Mouse (Mus musculus) bone marrow, adult 2 months (tissue): ENCODE measurements around the gene Gm20518. TPM values are rescaled to one million over a fixed set of nuclear protein-coding genes. Genes with fewer than 3 reads are reported as not detected.

Experiments used
- H3K27ac ChIP-seq: fragments of 200-500 bp; 2 replicates; pipeline ENCODE4 v1.5.1; 2012; ENCODE audit warnings: low read depth, mild to moderate bottlenecking, control low read depth, inconsistent platforms, low read length; ENCODE audit not compliant: control insufficient read depth, poor library complexity, insufficient read depth
- H3K4me1 ChIP-seq: fragments of 200-500 bp; 2 replicates; pipeline ENCODE4 v1.6.1; 2011; ENCODE audit warnings: low read length; ENCODE audit not compliant: control insufficient read depth, insufficient read depth
- H3K4me3 ChIP-seq: fragments of 200-500 bp; replicated peaks from 2 replicates; pipeline ENCODE3; 2011; ENCODE audit warnings: mild to moderate bottlenecking, low read depth, low read length, control low read depth; ENCODE audit not compliant: control insufficient read depth
- CTCF ChIP-seq: fragments of 200-500 bp; IDR thresholded peaks from 2 replicates; pipeline ENCODE4 v1.5.1; 2011; ENCODE audit warnings: low read length, control low read depth; ENCODE audit not compliant: control insufficient read depth, insufficient read depth
- POLR2A ChIP-seq: fragments of 200-500 bp; IDR thresholded peaks from 2 replicates; pipeline ENCODE4 v1.6.1; 2011; ENCODE audit warnings: low read depth, mild to moderate bottlenecking, control low read depth, low read length, borderline replicate concordance; ENCODE audit not compliant: control insufficient read depth
- WGBS: fragments of 180-500 bp; shearing (Covaris S2); methylation state at CpG from one replicate; pipeline ENCODE4 v1.1.7; 2018; 5-methylcytosine and 5-hydroxymethylcytosine counted together
- polyA plus RNA-seq: library from polyadenylated mRNA; stranded (reverse); fragments of >200 nt; gene quantifications from 2 replicates; pipeline ENCODE4 v1.2.4, GENCODE M21; 2011; ENCODE audit warnings: low replicate concordance; ENCODE audit not compliant: missing spikeins, insufficient read depth, insufficient read length

Gm20518 gene
- polyA plus RNA-seq, 1 experiment = 2.2 TPM

DNA sequence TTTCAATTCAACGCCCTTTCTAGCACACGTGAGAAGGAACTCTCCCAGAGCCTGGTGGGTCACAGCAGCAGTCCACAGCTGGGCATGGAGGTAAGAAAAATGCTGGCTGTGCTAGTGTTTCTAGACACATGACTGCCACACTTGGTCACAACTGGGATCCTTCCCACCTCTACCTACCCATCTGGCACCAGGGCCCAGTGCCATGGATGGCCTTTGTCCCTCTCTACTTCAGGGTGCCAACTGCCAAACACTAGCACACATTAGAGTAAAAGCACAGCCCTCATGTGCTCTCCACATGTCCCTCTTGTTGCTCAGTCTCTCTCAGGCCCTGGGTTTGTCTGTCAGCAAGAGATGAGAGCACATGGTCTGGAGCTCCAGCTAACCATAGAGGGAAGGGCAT is 38.2 kb upstream of the Gm20518 start:
- TF ChIP-seq POLR2A (no peak), CTCF (no peak)
- Histone ChIP-seq H3K27ac (no peak overlapping the region), H3K4me3 (no peak overlapping the region), H3K4me1 (peaks cover 2% of the 10 kb centered on the region; the same call in 1 of the 2 replicates)
- 76% methylated on average over 2 of the region's 2 CpGs for WGBS

DNA sequence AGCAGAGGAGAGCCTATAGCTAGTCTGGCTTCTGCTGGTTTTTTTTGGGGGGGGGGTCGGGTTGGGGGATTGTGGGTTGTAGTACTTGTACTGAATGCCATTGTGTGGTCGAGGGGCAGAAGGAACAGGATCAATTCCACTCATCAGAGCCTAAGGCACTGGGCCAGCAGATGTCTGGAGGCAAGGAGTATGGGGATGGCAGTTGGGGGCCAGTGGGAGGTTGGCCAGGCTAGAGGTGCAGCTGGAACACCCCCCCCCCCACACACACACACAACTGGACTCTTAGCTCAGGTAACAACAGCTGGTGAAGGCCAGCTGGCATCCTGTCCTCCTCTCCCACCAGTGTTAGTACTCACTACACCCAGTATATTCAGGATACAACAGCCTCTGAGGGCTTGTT is 37.7 kb upstream of the Gm20518 start:
- TF ChIP-seq POLR2A (no peak), CTCF (no peak)
- Histone ChIP-seq H3K27ac (no peak overlapping the region), H3K4me3 (no peak overlapping the region), H3K4me1 (no peaks in the 10 kb centered on the region)
- WGBS = 11% methylated on average over 2 of the region's 2 CpGs

DNA sequence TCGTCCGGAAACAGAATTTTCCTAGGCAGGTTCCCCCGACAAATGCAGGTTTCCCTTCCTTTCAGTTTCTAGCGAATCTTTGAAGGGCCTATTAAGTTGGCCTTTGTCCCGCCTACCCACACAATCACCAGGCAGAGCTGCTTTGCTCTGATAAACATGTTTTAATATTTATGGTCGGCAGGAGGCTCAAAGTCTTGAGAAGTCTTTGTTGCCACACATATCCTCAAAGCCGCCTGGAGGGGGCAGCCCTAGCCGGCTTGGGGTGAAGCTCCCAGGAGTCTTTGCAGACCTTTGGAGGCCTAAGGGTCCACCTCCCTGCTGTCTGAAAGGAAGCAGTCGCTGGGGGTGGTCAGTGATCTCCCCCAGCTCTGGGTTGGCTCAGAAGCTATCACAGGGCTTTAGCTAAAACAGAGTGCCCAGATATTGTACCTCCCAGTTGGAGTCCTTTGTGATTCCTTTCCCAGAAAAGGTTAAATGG is 37.2 kb upstream of the Gm20518 start:
- Histone ChIP-seq H3K4me1 (no peaks in the 10 kb centered on the region), H3K4me3 (peak overlapping the region; percentile 75), H3K27ac (peak overlapping the region; percentile 58)
- TF ChIP-seq POLR2A (no peak), CTCF (peak; percentile 37; the same call in 1 of the 2 replicates)
- WGBS = under 1% methylated on average over 9 of the region's 9 CpGs

DNA sequence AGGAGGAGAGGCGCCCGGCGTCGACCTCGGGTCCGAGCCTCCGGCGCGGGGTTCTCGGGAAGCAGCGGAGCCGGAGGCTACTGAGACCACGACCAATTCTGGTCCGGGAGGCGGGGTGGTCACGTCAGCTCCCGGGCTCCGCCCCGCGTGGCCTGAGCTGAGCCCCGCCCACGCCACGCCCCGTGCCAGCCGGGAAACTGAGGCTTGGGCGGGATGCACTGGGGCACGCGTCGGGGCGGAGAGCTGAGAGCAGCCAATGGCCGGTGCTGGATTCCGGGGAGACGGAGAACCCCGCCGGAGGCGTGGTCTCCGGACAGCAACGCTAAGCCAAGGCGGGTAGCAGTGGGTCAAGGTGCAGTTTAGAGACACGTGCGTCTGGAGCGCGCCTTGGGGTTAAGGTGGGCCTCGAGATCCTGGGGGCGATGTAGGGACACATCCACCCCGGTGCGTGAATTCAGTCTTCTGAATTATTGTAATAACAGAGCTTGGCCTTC is 36.7 kb upstream of the Gm20518 start, which contains the start of gene Slc25a1:
TSS of gene Slc25a1 (minus strand) at position 133 of the 494 bp plus-strand sequence.
- under 1% methylated on average over 47 of the region's 47 CpGs for WGBS
- H3K4me1 ChIP-seq = no peaks in the 10 kb centered on the region
- peak within 1 kb of the TSS; percentile 58 for H3K27ac ChIP-seq
- H3K4me3 ChIP-seq = peak within 1 kb of the TSS; percentile 75
- TF ChIP-seq CTCF (no peak), POLR2A (no peak; the same call in 1 of the 2 replicates)

DNA sequence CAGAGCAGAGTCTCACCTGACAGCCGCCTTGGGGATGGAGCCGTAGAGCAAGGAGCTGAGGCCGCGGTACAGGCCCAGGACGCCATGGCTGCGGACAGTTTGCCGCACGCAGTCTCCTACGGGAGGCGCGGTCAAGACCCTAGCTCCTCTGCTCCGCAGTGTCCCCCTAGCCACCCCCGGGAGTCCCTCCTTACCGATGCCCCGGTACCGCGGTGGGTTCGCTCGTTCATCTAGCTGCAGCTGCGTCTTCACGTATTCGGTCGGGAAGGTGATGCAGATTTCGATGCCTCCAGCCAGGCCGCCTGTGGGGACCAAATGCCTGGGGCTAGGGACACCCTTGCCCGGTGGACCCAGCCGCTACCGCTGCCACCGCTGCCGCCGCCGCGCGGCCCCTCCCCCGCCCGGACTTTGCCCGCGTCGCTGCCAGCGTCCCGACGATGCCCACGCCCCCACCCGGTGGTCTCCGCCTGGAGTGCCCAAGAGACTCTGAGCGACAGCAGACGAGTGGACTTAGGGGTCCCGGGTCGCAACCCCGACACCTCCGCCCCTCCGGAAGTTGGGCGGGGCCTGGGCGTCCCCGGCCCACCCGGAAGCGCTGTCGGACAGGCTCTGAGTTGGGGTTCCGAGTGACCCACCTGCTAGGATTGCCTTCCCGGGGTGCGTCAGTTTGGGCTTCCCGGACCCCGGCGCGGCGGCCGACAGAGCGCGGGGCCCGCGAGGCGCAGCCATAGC is 36.0 kb upstream of the Gm20518 start:
- H3K4me3 ChIP-seq = peak overlapping the region; percentile 75
- WGBS = 3% methylated on average over 72 of the region's 72 CpGs
- peaks cover 1% of the 10 kb centered on the region; the same call in 1 of the 2 replicates for H3K4me1 ChIP-seq
- TF ChIP-seq CTCF (no peak), POLR2A (no peak; the same call in 1 of the 2 replicates)
- peak overlapping the region; percentile 58 for H3K27ac ChIP-seq

DNA sequence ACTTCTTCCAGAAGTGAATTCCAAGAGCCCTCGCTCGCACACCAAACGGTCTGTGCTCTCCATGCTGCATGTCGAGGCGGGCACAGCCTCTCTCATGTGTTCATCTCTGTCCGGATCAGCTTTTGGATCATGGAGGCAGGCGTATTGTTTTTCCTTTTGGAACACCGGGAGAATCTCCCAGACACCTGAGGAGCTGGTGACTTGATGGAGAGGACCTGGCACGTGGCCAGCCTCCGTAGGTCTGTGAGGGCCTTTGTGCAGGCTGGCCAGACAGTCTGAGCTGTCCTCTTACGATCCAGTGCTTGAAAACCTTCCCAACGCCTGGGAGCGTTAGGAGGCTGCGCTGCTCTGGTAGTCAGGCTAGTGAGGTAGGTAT is 30.7 kb upstream of the Gm20518 start:
- peak overlapping the region; percentile 82 for H3K4me3 ChIP-seq
- peak overlapping the region; percentile 76; the same call in 1 of the 2 replicates for H3K27ac ChIP-seq
- TF ChIP-seq CTCF (no peak), POLR2A (no peak)
- H3K4me1 ChIP-seq = peaks cover 2% of the 10 kb centered on the region; the same call in 1 of the 2 replicates
- WGBS = under 1% methylated on average over 14 of the region's 14 CpGs

DNA sequence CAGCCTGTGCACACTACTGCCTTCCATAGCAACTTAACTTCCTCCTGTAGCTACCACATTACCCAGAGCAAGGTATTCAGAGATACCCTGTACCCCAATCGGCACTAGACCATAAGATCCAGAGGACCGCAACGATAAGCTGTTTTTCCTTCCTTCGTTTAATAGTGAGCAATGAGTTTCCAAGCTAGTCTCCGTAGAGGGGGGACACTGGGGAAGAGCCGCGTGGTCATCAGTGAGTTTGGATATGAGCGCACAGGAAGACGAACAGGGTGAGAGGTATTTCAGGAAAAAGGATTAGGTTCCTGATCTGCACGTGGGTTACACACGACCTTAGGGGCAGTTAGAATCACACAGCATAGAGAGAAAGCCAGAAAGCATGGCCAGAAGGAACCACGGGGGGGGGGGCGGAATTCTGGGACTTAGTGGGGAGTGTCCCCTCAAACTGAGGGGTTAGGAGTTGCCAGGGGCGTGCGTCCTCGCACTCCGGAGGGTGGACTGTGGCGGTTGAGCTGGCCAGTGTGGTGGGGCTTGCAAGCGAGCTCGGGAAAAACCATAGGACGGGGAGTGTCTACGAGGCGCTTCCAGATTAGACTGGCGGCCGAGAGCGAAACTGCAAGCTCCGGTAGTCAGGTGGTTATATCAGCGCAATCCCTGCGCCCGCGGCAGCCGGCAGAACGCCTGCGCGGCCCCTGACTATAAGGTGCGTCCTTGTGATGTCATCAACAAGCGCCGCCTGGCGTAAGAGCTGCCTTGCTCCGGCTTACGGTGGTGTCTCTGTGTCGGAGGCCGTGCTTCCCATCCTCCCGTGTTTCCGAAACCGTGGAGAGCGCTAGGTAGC is 30.1 kb upstream of the Gm20518 start:
- Histone ChIP-seq H3K4me1 (peaks cover 2% of the 10 kb centered on the region; the same call in 1 of the 2 replicates), H3K4me3 (peak overlapping the region; percentile 82), H3K27ac (peak overlapping the region; percentile 76)
- no peak; the same call in 1 of the 2 replicates for TF ChIP-seq CTCF
- TF ChIP-seq POLR2A = peak; percentile 76
- under 1% methylated on average over 46 of the region's 47 CpGs for WGBS

DNA sequence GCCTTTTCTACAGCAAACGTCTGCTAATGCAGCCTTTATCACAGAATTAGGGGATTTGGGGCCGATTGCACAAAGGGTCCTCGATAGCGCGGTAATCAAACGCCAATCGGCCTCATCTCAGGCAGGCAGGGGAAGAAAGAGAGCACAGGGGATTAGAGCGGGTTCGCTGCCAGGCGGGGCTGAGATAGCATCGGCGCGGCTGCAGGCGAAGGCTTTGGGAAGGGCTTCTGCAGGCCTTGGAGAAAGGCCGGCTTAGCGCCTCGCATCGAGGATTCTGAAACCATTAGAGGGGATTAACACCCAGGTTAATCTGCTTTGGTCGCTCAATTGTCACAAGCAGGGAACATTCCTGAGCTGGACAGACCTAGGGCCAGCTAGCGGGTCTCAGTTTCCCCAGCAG is 29.1 kb upstream of the Gm20518 start:
- Histone ChIP-seq H3K4me1 (peaks cover 2% of the 10 kb centered on the region; the same call in 1 of the 2 replicates), H3K4me3 (no peak overlapping the region), H3K27ac (no peak overlapping the region)
- WGBS = 83% methylated on average over 20 of the region's 20 CpGs
- TF ChIP-seq CTCF = no peak
- TF ChIP-seq POLR2A = no peak
